9 mouse cellular contexts compared by ENCODE assay signal in the genomic region with DNA sequence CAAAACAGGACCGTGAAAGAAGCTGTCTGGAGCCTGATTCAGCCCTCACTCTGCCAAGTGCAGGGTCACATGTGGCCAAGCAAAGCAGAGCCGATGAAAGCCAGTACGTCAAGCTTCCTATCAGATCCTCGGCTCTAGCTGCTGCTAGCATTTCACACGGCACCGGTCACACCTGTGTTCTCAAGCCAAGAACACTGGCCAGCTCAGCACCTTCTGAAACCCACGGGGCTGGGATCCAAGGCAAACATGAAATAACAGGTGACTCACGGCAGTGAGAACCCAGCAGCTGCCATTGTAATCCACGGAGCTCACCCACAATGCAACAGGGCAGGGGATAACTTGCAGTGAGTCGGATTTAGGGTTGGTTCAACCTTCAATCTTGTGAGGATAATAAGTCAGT.
DNase-seq lines count a peak whose midpoint lies in the region; ATAC-seq lines count a peak whose summit lies in the region.
"Had no signal": no experiment of that assay in that cellular context is flagged by ENCODE, and none has a peak within 500 bp of the region (broad histone marks: within the 10 kb centered on the region; RNA-seq: fewer than 3 reads in every experiment).

No protein-coding gene starts in this region.

- H3K4me3 ChIP-seq in lung, embryonic 16.5 days (ENCODE audit: low read length), result no peak overlapping the region
- no peak overlapping the region for H3K4me3 ChIP-seq in hindbrain, embryonic 10.5 days

- H3K4me1 ChIP-seq in lung, embryonic 16.5 days (replicated peaks; ENCODE audit: control insufficient read depth, insufficient read depth, low read length), result no peaks in the 10 kb centered on the region
- H3K4me1 ChIP-seq in hindbrain, embryonic 10.5 days (replicated peaks), result no peaks in the 10 kb centered on the region

- H3K27ac ChIP-seq in lung, embryonic 16.5 days (ENCODE audit: low read length), result no peak overlapping the region
- H3K27ac ChIP-seq in hindbrain, embryonic 10.5 days, result no peak overlapping the region
- H3K27ac ChIP-seq: kidney, postnatal 0 days had no signal

- peak; percentile 61 for DNase-seq in cerebellum, adult 11 months
- peak; percentile 33 for DNase-seq in adipocyte (ENCODE audit: low spot score)
- peak; percentile 98 for DNase-seq in gonadal fat pad, adult 2 months (ENCODE audit: low read depth)
- no peak for DNase-seq in hindbrain, embryonic 10.5 days (ENCODE audit: low spot score)
- no peak for DNase-seq in frontal cortex, postnatal 36 days (ENCODE audit: low spot score in 2 of 2)
- DNase-seq in right cerebral cortex, adult 18-20 months, result no peak

- no peak overlapping the region for H3K4me2 ChIP-seq in lung, embryonic 16.5 days (ENCODE audit: low read depth, low read length)

- H3K9me3 ChIP-seq in lung, embryonic 16.5 days (ENCODE audit: control insufficient read depth, low read length), result no peaks in the 10 kb centered on the region
- H3K9me3 ChIP-seq in hindbrain, embryonic 10.5 days, result no peaks in the 10 kb centered on the region

- no peak overlapping the region for H3K9ac ChIP-seq in lung, embryonic 16.5 days (ENCODE audit: low read length)

- H3K27me3 ChIP-seq in lung, embryonic 16.5 days (ENCODE audit: control insufficient read depth, insufficient read depth, low read depth, low read length), result no peaks in the 10 kb centered on the region
- H3K27me3 ChIP-seq in hindbrain, embryonic 10.5 days (ENCODE audit: insufficient read depth, poor library complexity, severe bottlenecking), result peaks cover 8% of the 10 kb centered on the region; the same call in 1 of the 2 replicates

- no peaks in the 10 kb centered on the region for H3K36me3 ChIP-seq in lung, embryonic 16.5 days (ENCODE audit: control insufficient read depth, insufficient read depth, low read length)
- no peaks in the 10 kb centered on the region for H3K36me3 ChIP-seq in hindbrain, embryonic 10.5 days

- ATAC-seq in cerebellum, adult (ENCODE audit: insufficient number of reproducible peaks, low FRiP score, low TSS enrichment), result no peak
- peak; percentile 56; the same call in 1 of the 2 replicates for ATAC-seq in lung, embryonic 16.5 days (ENCODE audit: low read depth)

- 49% methylated on average over 10 of the region's 10 CpGs for WGBS in lung, embryonic 16.5 days
- 85% methylated on average over 10 of the region's 10 CpGs for WGBS in hindbrain, embryonic 10.5 days

Comparison
In these comparisons a context has a peak if more than half of its experiments do, and no peak if none do; other contexts are left out.
1. DNase-seq: peak in cerebellum, adult 11 months (single experiment), adipocyte (single experiment) and gonadal fat pad, adult 2 months (single experiment); none in hindbrain, embryonic 10.5 days (single experiment), frontal cortex, postnatal 36 days (0 of 2) and right cerebral cortex, adult 18-20 months (single experiment).